8 mouse cellular contexts compared by ENCODE assay signal in genomic region chr14:121051002-121051401, GRCm38 (mm10). TPM values are rescaled to one million over a fixed set of nuclear protein-coding genes. Genes with fewer than 3 reads are reported as not detected.
DNase-seq lines count a peak whose midpoint lies in the region; ATAC-seq and TF ChIP-seq lines count a peak whose summit lies in the region.
"Not testable (repeated sequence)": the region's sequence is repeated elsewhere in the genome, so short reads cannot be mapped to it uniquely, and the experiment has no call there.
"Had no signal": no experiment of that assay in that cellular context is flagged by ENCODE, and none has a peak within 500 bp of the region (broad histone marks: within the 10 kb centered on the region; RNA-seq: fewer than 3 reads in every experiment).

No protein-coding gene starts in this region.

- H3K27me3 ChIP-seq in C2C12 (ENCODE audit: control insufficient read depth, insufficient read depth, insufficient read length); embryonic facial prominence, embryonic 14.5 days (replicated peaks; ENCODE audit: control insufficient read depth, insufficient read depth, low read length); heart, postnatal 0 days (ENCODE audit: control insufficient read depth, insufficient read depth, low read length); kidney, embryonic 15.5 days; lung, postnatal 0 days (replicated peaks; ENCODE audit: insufficient read depth, low read length): not testable (repeated sequence)

- H3K36me3 ChIP-seq in C2C12 (ENCODE audit: control insufficient read depth, insufficient read depth); heart, postnatal 0 days (replicated peaks; ENCODE audit: control insufficient read depth, insufficient read depth, low read length); kidney, embryonic 15.5 days; lung, postnatal 0 days (ENCODE audit: insufficient read depth, low read length): not testable (repeated sequence)
- H3K36me3 ChIP-seq in embryonic facial prominence, embryonic 14.5 days (ENCODE audit: control insufficient read depth, insufficient read depth, low read length), result peaks cover 15% of the 10 kb centered on the region; the same call in 1 of the 2 replicates

- TF ChIP-seq CTCF in C2C12 (IDR thresholded peaks at IDR 0.05; ENCODE audit: control insufficient read depth, insufficient read depth, insufficient read length); heart, postnatal 0 days (IDR thresholded peaks at IDR 0.05; ENCODE audit: low read depth); lung, postnatal 0 days (IDR thresholded peaks at IDR 0.05): not testable (repeated sequence)

- peaks cover 45% of the 10 kb centered on the region for H3K4me1 ChIP-seq in embryonic facial prominence, embryonic 14.5 days (ENCODE audit: control insufficient read depth, insufficient read depth, low read length)
- peaks cover 26% of the 10 kb centered on the region for H3K4me1 ChIP-seq in heart, postnatal 0 days (ENCODE audit: control insufficient read depth, insufficient read depth)
- peaks cover 56% of the 10 kb centered on the region for H3K4me1 ChIP-seq in kidney, embryonic 15.5 days
- H3K4me1 ChIP-seq in lung, postnatal 0 days (ENCODE audit: insufficient read depth, low read depth, low read length), result peaks cover 16% of the 10 kb centered on the region; the same call in 1 of the 2 replicates

- not testable (repeated sequence) for ATAC-seq in embryonic facial prominence, embryonic 14.5 days (ENCODE audit: low read depth); heart, postnatal 0 days (ENCODE audit: insufficient read depth, low read depth); kidney, embryonic 15.5 days (replicated peaks; ENCODE audit: low FRiP score); lung, postnatal 0 days

- not testable (repeated sequence) for TF ChIP-seq EP300 in heart, postnatal 0 days (IDR thresholded peaks at IDR 0.05; ENCODE audit: low read depth); lung, postnatal 0 days (IDR thresholded peaks at IDR 0.05)

- H3ac ChIP-seq in C2C12 (ENCODE audit: control insufficient read depth, insufficient read length, low read depth), result not testable (repeated sequence)

- WGBS in embryonic facial prominence, embryonic 14.5 days, result 85% methylated on average over 3 of the region's 4 CpGs
- WGBS in heart, postnatal 0 days, result 89% methylated on average over 3 of the region's 4 CpGs
- WGBS in kidney, embryonic 15.5 days, result 76% methylated on average over 3 of the region's 4 CpGs
- 78% methylated on average over 3 of the region's 4 CpGs for WGBS in lung, postnatal 0 days

- not testable (repeated sequence) for H3K27ac ChIP-seq in embryonic facial prominence, embryonic 14.5 days (replicated peaks; ENCODE audit: low read depth, low read length); heart, postnatal 0 days (ENCODE audit: low read depth); lung, postnatal 0 days (ENCODE audit: low read length)
- H3K27ac ChIP-seq in kidney, embryonic 15.5 days, result peak overlapping the region; percentile 49; the same call in 1 of the 2 replicates

- not testable (repeated sequence) for H3K9ac ChIP-seq in embryonic facial prominence, embryonic 14.5 days (ENCODE audit: low read depth, low read length); heart, postnatal 0 days (replicated peaks; ENCODE audit: low read depth, low read length); kidney, embryonic 15.5 days; lung, postnatal 0 days (replicated peaks; ENCODE audit: low read depth)

- peaks cover 61% of the 10 kb centered on the region for H3K79me3 ChIP-seq in C2C12 (ENCODE audit: low read depth)

- H3K79me2 ChIP-seq in C2C12 (ENCODE audit: control insufficient read depth, insufficient read depth), result peaks cover 83% of the 10 kb centered on the region

- peak; percentile 69 for DNase-seq in NIH3T3 (ENCODE audit: low read depth)
- DNase-seq in adrenal gland, adult 2 months, result peak; percentile 48
- peak; percentile 33 for DNase-seq in embryonic facial prominence, embryonic 14.5 days (ENCODE audit: low spot score)
- DNase-seq in heart, postnatal 0 days (ENCODE audit: low spot score), result peak; percentile 2
- peak; percentile 53 for DNase-seq in lung, postnatal 0 days (ENCODE audit: low spot score)

- H3K9me3 ChIP-seq in embryonic facial prominence, embryonic 14.5 days (ENCODE audit: control insufficient read depth, low read length); heart, postnatal 0 days (replicated peaks; ENCODE audit: control insufficient read depth, low read length); kidney, embryonic 15.5 days (replicated peaks); lung, postnatal 0 days (ENCODE audit: low read length): not testable (repeated sequence)

- not testable (repeated sequence) for H3K4me3 ChIP-seq in C2C12 (ENCODE audit: insufficient read depth, poor library complexity, severe bottlenecking); embryonic facial prominence, embryonic 14.5 days (ENCODE audit: low read depth, low read length); heart, postnatal 0 days (ENCODE audit: low read depth, low read length); kidney, embryonic 15.5 days (replicated peaks); lung, postnatal 0 days (ENCODE audit: low read depth, low read length)

- not testable (repeated sequence) for H3K4me2 ChIP-seq in embryonic facial prominence, embryonic 14.5 days (ENCODE audit: low read depth, low read length); heart, postnatal 0 days (ENCODE audit: low read depth, low read length); kidney, embryonic 15.5 days; lung, postnatal 0 days (replicated peaks; ENCODE audit: low read depth, low read length)

TF ChIP-seq in C2C12, 6 proteins besides CTCF, POLR2A, EP300 and RAD21:
- TF ChIP-seq CEBPB (IDR thresholded peaks at IDR 0.05; ENCODE audit: low read depth), result peak; percentile 17
- peak; percentile 46 for TF ChIP-seq MAX (IDR thresholded peaks at IDR 0.05)

RNA-seq across cellular contexts. Expression of gene Farp1, which starts 16.0 kb away (rescaled TPM):
- polyA plus RNA-seq in C2C12 (2012; fragmentation: generic; extraction: Trizol), result 42.6 TPM
- total RNA-seq in adrenal gland, adult 2 months (2021), result 10 to 100 TPM; 18.0 to 24.0 TPM
- polyA plus RNA-seq in adrenal gland, adult 2 months (2012; rRNA removed), result 7.4 and 10.9 TPM in 2 replicates
- polyA plus RNA-seq in embryonic facial prominence, embryonic 14.5 days (2014; fragmentation: Nextera tagmentation; extraction: Ambion mirVana), result 34.2 and 40.5 TPM in 2 replicates
- total RNA-seq in heart, postnatal 0 days (2014; rRNA removed; ENCODE audit: low replicate concordance), result 14.9 and 27.9 TPM in 2 replicates
- polyA plus RNA-seq in heart, postnatal 0 days (2015; fragmentation: Nextera tagmentation; extraction: Ambion mirVana), result 4.8 and 5.4 TPM in 2 replicates
- polyA plus RNA-seq in kidney, embryonic 15.5 days (2015; fragmentation: Nextera tagmentation; extraction: Ambion mirVana), result 31.6 and 35.8 TPM in 2 replicates
- 17.9 TPM in 2 replicates for polyA plus RNA-seq in lung, postnatal 0 days (2015; fragmentation: Nextera tagmentation; extraction: Ambion mirVana)
- polyA plus RNA-seq: erythroblast, embryonic 14.5 days had no signal

Comparison
In these comparisons a context has a peak if more than half of its experiments do, and no peak if none do; other contexts are left out.
1. DNase-seq: peak in every context shown above with its lines; median percentile 69 in NIH3T3; 53 in lung, postnatal 0 days; 48 in adrenal gland, adult 2 months; 33 in embryonic facial prominence, embryonic 14.5 days; 2 in heart, postnatal 0 days.